Mouse (Mus musculus): ENCODE measurements at regions not wholly inside any gene's neighbourhood (a gene's known extent, or its start where the extent isn't known, plus 50 kb on each side); places are given as distances from the start of the nearest gene placed in this dataset.
A peak's percentile ranks its signal among the peaks of the same experiment; 100 is the strongest.

DNA sequence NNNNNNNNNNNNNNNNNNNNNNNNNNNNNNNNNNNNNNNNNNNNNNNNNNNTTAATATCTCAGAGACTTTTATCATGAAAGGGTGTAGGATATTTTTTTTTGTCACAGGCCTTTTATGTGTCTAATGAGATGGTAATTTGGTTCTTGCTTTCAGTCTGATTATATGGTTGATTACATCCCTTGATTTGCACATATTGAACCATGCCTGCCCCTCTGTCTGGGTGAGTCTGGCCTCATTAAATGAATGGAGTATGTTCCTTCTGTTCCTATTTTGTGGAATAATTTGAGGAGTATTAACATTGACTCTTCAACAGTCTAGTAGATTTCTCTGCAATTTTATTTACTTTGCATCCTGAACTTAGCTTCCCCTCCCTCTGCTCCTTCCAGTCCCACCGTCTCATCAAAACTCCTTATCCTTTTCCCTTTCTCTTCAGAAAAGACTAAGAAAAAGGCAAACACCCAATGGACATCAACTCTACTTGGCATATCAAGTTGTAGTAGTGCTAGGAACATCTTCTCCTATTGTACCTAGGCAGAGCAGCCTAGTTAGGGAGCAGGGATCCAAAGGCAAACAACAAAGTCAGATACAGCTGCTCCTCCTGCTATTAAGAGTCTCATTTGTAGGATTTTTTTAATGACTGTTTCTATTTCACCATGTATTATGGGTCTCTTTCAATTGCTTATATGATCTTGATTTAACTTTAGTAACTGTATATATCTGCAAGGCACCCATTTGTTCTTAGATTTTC, 1185.0 kb upstream of the Cdh7 start:
- peak; percentile 65; the same call in 1 of the 2 replicates for ATAC-seq (ENCODE audit: low FRiP score)
- H3K4me3 ChIP-seq (ENCODE audit: low read depth, low read length): no peak overlapping the region

DNA sequence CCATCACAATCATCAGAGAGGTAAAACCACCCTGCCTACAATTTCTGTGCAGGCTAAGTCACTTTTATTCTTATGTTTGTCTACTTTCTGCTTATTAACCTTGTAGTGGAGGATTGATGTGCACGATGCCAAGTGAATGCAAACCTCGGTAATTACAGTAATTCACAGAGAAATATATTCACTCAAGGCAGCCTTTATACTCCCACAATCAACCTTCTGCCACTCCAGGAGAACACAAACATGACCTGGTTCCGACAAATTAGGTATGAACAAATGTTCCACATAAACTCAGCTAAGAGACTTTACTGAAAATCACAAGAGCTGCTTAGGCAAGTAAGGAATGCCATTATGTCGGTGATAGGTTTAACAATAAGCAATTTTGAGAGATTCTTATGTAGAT, 1182.1 kb upstream of the Cdh7 start:
- Histone ChIP-seq H3K4me3 (ENCODE audit: low read depth, low read length) (no peak overlapping the region), H3K4me2 (no peak overlapping the region), H3K27ac (ENCODE audit: low read depth, low read length) (no peak overlapping the region), H3K36me3 (ENCODE audit: control insufficient read depth, insufficient read depth, low read length) (no peaks in the 10 kb centered on the region), H3K9me3 (ENCODE audit: control insufficient read depth, low read length) (no peaks in the 10 kb centered on the region), H3K4me1 (ENCODE audit: control insufficient read depth, insufficient read depth, low read length) (no peaks in the 10 kb centered on the region), H3K27me3 (ENCODE audit: control insufficient read depth, insufficient read depth, low read length) (no peaks in the 10 kb centered on the region), H3K9ac (ENCODE audit: low read length) (no peak overlapping the region)
- peak; percentile 57 for DNase-seq (ENCODE audit: low spot score, missing footprints)
- ATAC-seq (ENCODE audit: low FRiP score): no peak
- WGBS: 82% methylated on average over 4 of the region's 4 CpGs

More for the DNA sequence above, 1185.0 kb upstream of the Cdh7 start:
- no peak overlapping the region for H3K9ac ChIP-seq (ENCODE audit: low read length)
- no peak overlapping the region for H3K27ac ChIP-seq (ENCODE audit: low read depth, low read length)
- DNase-seq (ENCODE audit: low spot score, missing footprints): no peak
- no peaks in the 10 kb centered on the region for H3K36me3 ChIP-seq (ENCODE audit: control insufficient read depth, insufficient read depth, low read length)
- H3K4me2 ChIP-seq: no peak overlapping the region
- WGBS: 59% methylated on average over 1 of the region's 1 CpGs
- H3K4me1 ChIP-seq (ENCODE audit: control insufficient read depth, insufficient read depth, low read length): no peaks in the 10 kb centered on the region
- no peaks in the 10 kb centered on the region for H3K27me3 ChIP-seq (ENCODE audit: control insufficient read depth, insufficient read depth, low read length)
- H3K9me3 ChIP-seq (ENCODE audit: control insufficient read depth, low read length): no peaks in the 10 kb centered on the region

DNA sequence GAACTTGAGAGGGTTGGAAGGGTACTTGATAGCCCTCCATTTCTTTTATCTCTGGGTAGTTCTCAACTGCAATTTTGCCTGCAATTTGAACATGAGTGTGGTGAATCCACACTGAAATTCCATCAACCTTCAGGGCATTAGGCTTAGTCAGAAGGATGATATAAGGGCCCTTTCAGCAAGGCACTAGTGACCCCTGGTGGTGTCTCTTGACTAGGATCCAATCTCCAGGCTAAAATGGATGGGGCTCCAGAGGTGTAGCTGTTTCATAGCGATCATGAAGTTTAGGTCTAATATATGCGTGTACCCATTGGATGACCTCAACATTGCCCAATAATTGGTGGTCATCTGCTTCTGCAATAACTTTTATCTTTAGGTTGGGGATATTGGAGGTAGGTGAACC, 1155.0 kb upstream of the Cdh7 start:
- no peak overlapping the region for H3K4me2 ChIP-seq
- no peak overlapping the region for H3K4me3 ChIP-seq (ENCODE audit: low read depth, low read length)
- DNase-seq (ENCODE audit: low spot score, missing footprints): no peak
- no peak overlapping the region for H3K9ac ChIP-seq (ENCODE audit: low read length)
- no peaks in the 10 kb centered on the region for H3K4me1 ChIP-seq (ENCODE audit: control insufficient read depth, insufficient read depth, low read length)
- peak; percentile 38; the same call in 1 of the 2 replicates for ATAC-seq (ENCODE audit: low FRiP score)
- 83% methylated on average over 2 of the region's 2 CpGs for WGBS
- no peaks in the 10 kb centered on the region for H3K27me3 ChIP-seq (ENCODE audit: control insufficient read depth, insufficient read depth, low read length)
- H3K9me3 ChIP-seq (ENCODE audit: control insufficient read depth, low read length): no peaks in the 10 kb centered on the region
- no peaks in the 10 kb centered on the region for H3K36me3 ChIP-seq (ENCODE audit: control insufficient read depth, insufficient read depth, low read length)
- no peak overlapping the region for H3K27ac ChIP-seq (ENCODE audit: low read depth, low read length)

Measured in midbrain, embryonic 11.5 days (tissue).